Mouse (Mus musculus): ENCODE measurements at regions not wholly inside any gene's neighbourhood (a gene's known extent, or its start where the extent isn't known, plus 50 kb on each side); places are given as distances from the start of the nearest gene placed in this dataset.

DNA sequence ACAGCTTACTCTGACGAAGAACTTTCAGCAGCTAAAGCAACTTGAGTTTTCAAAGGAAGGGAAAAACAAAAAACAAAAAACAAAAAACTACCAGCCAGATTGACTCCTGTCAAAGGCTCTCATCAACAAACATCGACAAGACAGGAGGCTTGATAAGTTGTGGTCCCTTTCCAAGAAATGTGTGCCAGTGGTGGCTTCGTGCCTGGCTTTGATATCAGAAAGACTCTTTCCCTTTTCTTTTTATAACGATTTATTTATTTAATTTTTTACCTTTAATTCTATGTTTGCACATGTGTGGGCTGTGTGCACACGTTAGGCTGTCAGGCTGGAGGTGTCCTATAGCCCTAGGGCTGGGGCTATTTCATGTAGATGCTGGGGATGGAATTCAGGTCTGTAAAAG is 60.4 kb downstream of the Dact1 start:
- Histone ChIP-seq H3K9me3 (replicated peaks; ENCODE audit: control insufficient read depth, low read length, poor library complexity, severe bottlenecking) (no peaks in the 10 kb centered on the region), H3K36me3 (ENCODE audit: control insufficient read depth, insufficient read depth, low read length) (no peaks in the 10 kb centered on the region), H3K4me1 (ENCODE audit: control insufficient read depth, insufficient read depth, low read length) (peaks cover 5% of the 10 kb centered on the region; the same call in 1 of the 2 replicates), H3K27me3 (ENCODE audit: control insufficient read depth, insufficient read depth, low read depth, low read length) (no peaks in the 10 kb centered on the region), H3K4me3 (ENCODE audit: low read depth, low read length) (no peak overlapping the region), H3K4me2 (ENCODE audit: low read length) (no peak overlapping the region), H3K27ac (ENCODE audit: low read length) (no peak overlapping the region), H3K9ac (ENCODE audit: low read depth, low read length) (no peak overlapping the region)
- 71% methylated on average over 5 of the region's 5 CpGs for WGBS
- ATAC-seq, result no peak

DNA sequence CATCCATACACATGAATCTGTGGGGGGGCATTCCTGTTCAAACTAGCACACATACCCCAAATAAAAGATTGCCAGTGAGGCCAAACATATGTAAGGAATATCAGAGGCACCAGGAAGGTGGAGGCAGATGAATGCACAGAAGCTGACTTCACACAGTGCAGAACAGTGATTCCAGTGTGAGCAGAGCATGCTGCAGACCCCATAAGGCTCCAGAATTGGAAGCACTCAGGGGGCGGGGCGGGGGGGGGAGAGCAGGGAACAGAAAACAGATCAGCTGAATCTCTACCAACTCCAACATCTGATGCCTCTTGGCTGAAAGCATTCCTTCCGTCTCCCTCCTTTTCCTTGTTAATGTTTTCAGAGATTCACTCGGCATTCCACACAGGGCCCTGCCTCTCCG is 62.3 kb downstream of the Dact1 start:
- Histone ChIP-seq H3K4me1 (ENCODE audit: control insufficient read depth, insufficient read depth, low read length) (peaks cover 6% of the 10 kb centered on the region), H3K9ac (ENCODE audit: low read depth, low read length) (no peak overlapping the region), H3K4me2 (ENCODE audit: low read length) (no peak overlapping the region), H3K9me3 (replicated peaks; ENCODE audit: control insufficient read depth, low read length, poor library complexity, severe bottlenecking) (no peaks in the 10 kb centered on the region), H3K27me3 (ENCODE audit: control insufficient read depth, insufficient read depth, low read depth, low read length) (no peaks in the 10 kb centered on the region), H3K36me3 (ENCODE audit: control insufficient read depth, insufficient read depth, low read length) (no peaks in the 10 kb centered on the region), H3K4me3 (ENCODE audit: low read depth, low read length) (no peak overlapping the region), H3K27ac (ENCODE audit: low read length) (no peak overlapping the region)
- WGBS, result 69% methylated on average over 4 of the region's 5 CpGs
- ATAC-seq, result no peak

DNA sequence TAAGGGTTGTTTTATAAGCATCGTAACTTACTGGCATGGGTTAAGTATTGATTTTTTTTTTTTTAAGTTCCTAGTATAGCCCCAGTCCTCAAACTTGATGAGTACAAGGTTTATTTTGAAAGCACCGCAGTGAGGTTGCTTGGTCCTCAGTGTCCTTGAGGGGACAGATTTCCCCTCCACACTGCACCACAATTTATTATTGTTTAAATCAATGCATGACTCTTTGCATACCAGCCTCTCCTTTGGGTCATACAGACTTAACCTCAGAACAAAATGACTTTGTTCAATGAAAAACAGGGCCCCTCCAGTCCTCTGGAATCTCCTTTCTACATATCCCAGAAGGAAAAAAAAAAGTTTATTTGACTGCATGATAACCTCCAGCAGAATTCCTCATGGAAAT is 63.9 kb downstream of the Dact1 start:
- no peak for ATAC-seq
- Histone ChIP-seq H3K27ac (ENCODE audit: low read length) (no peak overlapping the region), H3K4me3 (ENCODE audit: low read depth, low read length) (no peak overlapping the region), H3K27me3 (ENCODE audit: control insufficient read depth, insufficient read depth, low read depth, low read length) (no peaks in the 10 kb centered on the region), H3K9ac (ENCODE audit: low read depth, low read length) (no peak overlapping the region), H3K36me3 (ENCODE audit: control insufficient read depth, insufficient read depth, low read length) (no peaks in the 10 kb centered on the region), H3K9me3 (replicated peaks; ENCODE audit: control insufficient read depth, low read length, poor library complexity, severe bottlenecking) (no peaks in the 10 kb centered on the region), H3K4me2 (ENCODE audit: low read length) (no peak overlapping the region), H3K4me1 (ENCODE audit: control insufficient read depth, insufficient read depth, low read length) (peaks cover 10% of the 10 kb centered on the region)
- WGBS, result 69% methylated on average over 2 of the region's 2 CpGs

DNA sequence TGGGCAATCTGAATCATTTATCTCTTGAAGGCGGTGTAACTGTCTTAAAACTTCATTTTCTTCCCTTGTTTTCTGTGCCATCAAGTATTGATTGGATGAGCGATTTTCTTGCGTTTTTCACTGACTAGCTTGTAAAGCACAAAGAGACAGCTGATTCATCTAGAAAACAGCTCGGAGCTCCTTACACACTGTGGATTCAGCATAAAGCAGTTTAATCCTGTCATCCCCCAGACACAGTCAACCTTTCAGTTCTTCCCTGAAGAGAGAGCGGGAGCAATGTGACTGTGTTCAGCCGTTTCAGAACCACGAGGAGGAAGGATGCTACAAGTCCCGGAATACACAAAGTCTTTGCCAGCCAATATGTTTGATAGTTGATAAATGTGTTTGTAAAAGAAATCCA is 66.8 kb downstream of the Dact1 start:
- no peak for ATAC-seq
- 36% methylated on average over 8 of the region's 8 CpGs for WGBS

DNA sequence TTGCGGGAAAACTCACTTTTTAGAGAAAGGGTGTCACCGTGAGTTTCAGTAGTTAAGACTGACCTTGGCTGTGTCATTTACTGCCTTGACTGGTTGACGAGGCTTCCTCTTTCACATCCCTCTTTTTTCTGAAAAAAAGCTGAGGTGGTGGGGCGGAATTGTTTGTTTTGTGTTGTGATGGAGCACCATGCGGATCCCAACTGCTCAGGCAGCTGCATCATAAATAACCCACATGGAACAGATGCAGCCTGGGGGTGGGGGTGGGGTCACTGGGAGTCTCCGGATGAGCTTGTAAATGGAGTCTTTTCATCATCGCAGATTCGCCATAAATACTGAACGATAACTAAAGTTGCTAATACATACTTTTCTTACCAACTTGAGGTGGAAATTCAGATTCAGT is 67.3 kb downstream of the Dact1 start:
- Histone ChIP-seq H3K4me2 (ENCODE audit: low read length) (peak overlapping the region; percentile 20; the same call in 1 of the 2 replicates), H3K27ac (ENCODE audit: low read length) (peak overlapping the region; percentile 35), H3K36me3 (ENCODE audit: control insufficient read depth, insufficient read depth, low read length) (no peaks in the 10 kb centered on the region), H3K9ac (ENCODE audit: low read depth, low read length) (no peak overlapping the region), H3K27me3 (ENCODE audit: control insufficient read depth, insufficient read depth, low read depth, low read length) (no peaks in the 10 kb centered on the region), H3K4me1 (ENCODE audit: control insufficient read depth, insufficient read depth, low read length) (peaks cover 7% of the 10 kb centered on the region; the same call in 1 of the 2 replicates), H3K4me3 (ENCODE audit: low read depth, low read length) (no peak overlapping the region), H3K9me3 (replicated peaks; ENCODE audit: control insufficient read depth, low read length, poor library complexity, severe bottlenecking) (no peaks in the 10 kb centered on the region)
- WGBS, result 62% methylated on average over 9 of the region's 9 CpGs
- ATAC-seq, result no peak

More for the DNA sequence above, 66.8 kb downstream of the Dact1 start:
- H3K9ac ChIP-seq (ENCODE audit: low read depth, low read length), result no peak overlapping the region
- H3K4me3 ChIP-seq (ENCODE audit: low read depth, low read length), result no peak overlapping the region
- H3K27me3 ChIP-seq (ENCODE audit: control insufficient read depth, insufficient read depth, low read depth, low read length), result no peaks in the 10 kb centered on the region
- peaks cover 7% of the 10 kb centered on the region; the same call in 1 of the 2 replicates for H3K4me1 ChIP-seq (ENCODE audit: control insufficient read depth, insufficient read depth, low read length)
- H3K36me3 ChIP-seq (ENCODE audit: control insufficient read depth, insufficient read depth, low read length), result no peaks in the 10 kb centered on the region
- no peaks in the 10 kb centered on the region for H3K9me3 ChIP-seq (replicated peaks; ENCODE audit: control insufficient read depth, low read length, poor library complexity, severe bottlenecking)
- peak overlapping the region; percentile 35 for H3K27ac ChIP-seq (ENCODE audit: low read length)
- H3K4me2 ChIP-seq (ENCODE audit: low read length), result peak overlapping the region; percentile 20; the same call in 1 of the 2 replicates

DNA sequence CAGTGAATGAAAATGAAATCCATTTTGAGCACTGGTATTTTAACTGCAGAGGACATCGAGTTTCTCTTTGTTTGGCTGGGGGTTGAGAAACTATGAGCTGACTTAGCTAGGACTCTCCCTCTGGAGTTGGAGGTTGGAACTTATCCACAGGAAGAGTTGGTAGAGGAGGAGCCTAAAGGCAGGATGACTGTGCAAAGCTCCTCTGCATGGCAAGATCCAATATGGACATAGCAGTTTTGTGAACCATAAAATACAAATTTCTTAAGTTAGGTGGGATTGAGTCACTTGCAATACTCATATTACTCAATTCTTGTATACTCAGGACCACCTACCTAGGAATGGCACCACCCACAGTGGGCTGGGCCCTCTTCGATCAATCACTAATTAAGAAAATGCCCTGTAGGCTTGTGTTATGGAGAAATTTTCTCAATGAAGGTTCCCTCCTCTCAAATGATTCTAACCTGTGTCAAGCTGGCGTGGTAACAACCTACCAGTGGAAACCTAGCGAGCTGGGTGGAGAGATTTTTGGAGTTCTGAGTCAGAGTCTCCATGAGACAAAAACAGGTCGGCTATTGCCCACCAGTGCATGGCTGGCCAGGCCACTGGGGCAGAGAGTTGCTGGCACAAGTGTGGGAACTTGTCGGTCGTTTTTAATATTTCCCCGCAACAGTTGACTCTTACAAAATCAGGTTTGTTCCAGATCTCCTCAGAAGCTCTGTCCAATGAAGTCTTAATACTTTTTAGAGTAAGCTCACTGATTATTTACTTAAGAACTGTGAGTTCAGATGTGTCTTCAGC is 70.1 kb downstream of the Dact1 start:
- Histone ChIP-seq H3K9me3 (replicated peaks; ENCODE audit: control insufficient read depth, low read length, poor library complexity, severe bottlenecking) (no peaks in the 10 kb centered on the region), H3K4me2 (ENCODE audit: low read length) (no peak overlapping the region), H3K36me3 (ENCODE audit: control insufficient read depth, insufficient read depth, low read length) (no peaks in the 10 kb centered on the region), H3K27ac (ENCODE audit: low read length) (no peak overlapping the region), H3K4me3 (ENCODE audit: low read depth, low read length) (no peak overlapping the region), H3K9ac (ENCODE audit: low read depth, low read length) (no peak overlapping the region), H3K4me1 (ENCODE audit: control insufficient read depth, insufficient read depth, low read length) (peaks cover 7% of the 10 kb centered on the region; the same call in 1 of the 2 replicates), H3K27me3 (ENCODE audit: control insufficient read depth, insufficient read depth, low read depth, low read length) (no peaks in the 10 kb centered on the region)
- no peak for ATAC-seq
- 96% methylated on average over 8 of the region's 8 CpGs for WGBS

DNA sequence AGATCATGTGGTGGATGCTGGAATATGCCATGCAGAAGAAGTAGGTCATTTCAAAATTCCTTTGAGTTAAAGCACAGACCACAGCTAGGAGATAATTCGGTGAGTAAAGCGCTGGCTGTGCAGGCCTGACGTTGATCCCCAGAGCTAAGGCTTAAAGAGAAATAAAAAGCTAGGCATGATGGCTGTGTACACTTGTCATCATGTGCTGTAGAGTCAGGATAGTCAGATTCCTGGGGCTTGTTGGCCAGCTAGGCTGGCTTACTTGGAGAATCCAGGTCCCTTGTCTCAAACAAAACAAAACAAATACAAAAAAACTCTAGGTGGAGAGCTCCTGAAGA is 70.7 kb downstream of the Dact1 start:
- WGBS, result 84% methylated on average over 3 of the region's 3 CpGs
- H3K4me3 ChIP-seq (ENCODE audit: low read depth, low read length), result no peak overlapping the region
- H3K4me1 ChIP-seq (ENCODE audit: control insufficient read depth, insufficient read depth, low read length), result peaks cover 7% of the 10 kb centered on the region; the same call in 1 of the 2 replicates
- H3K27me3 ChIP-seq (ENCODE audit: control insufficient read depth, insufficient read depth, low read depth, low read length), result no peaks in the 10 kb centered on the region
- no peak overlapping the region for H3K27ac ChIP-seq (ENCODE audit: low read length)
- no peaks in the 10 kb centered on the region for H3K9me3 ChIP-seq (replicated peaks; ENCODE audit: control insufficient read depth, low read length, poor library complexity, severe bottlenecking)
- H3K36me3 ChIP-seq (ENCODE audit: control insufficient read depth, insufficient read depth, low read length), result no peaks in the 10 kb centered on the region
- no peak overlapping the region for H3K4me2 ChIP-seq (ENCODE audit: low read length)
- H3K9ac ChIP-seq (ENCODE audit: low read depth, low read length), result no peak overlapping the region
- ATAC-seq, result no peak

DNA sequence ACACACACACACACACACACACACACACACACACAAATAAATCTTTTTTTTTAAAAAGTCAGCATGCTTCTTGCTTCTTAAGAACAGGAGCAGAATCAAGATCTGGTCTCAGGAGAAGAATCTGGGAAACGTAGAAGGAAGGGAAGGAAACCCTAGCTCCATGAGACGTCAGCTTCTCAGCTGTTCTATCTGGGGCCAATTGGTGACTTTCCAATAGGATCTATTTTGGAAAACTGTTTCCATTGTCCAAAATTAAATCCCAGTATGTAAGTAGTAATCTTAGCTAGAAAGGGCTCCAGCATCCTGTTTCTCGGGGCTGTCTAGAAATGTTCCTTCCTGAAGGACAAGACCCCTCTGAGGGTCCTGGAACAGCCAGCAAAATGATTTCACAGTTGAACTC is 76.6 kb downstream of the Dact1 start:
- Histone ChIP-seq H3K4me3 (ENCODE audit: low read depth, low read length) (no peak overlapping the region), H3K27ac (ENCODE audit: low read length) (no peak overlapping the region), H3K9ac (ENCODE audit: low read depth, low read length) (no peak overlapping the region), H3K4me1 (ENCODE audit: control insufficient read depth, insufficient read depth, low read length) (no peaks in the 10 kb centered on the region), H3K36me3 (ENCODE audit: control insufficient read depth, insufficient read depth, low read length) (no peaks in the 10 kb centered on the region), H3K9me3 (replicated peaks; ENCODE audit: control insufficient read depth, low read length, poor library complexity, severe bottlenecking) (no peaks in the 10 kb centered on the region), H3K4me2 (ENCODE audit: low read length) (no peak overlapping the region), H3K27me3 (ENCODE audit: control insufficient read depth, insufficient read depth, low read depth, low read length) (no peaks in the 10 kb centered on the region)
- WGBS, result 91% methylated on average over 3 of the region's 3 CpGs
- no peak for ATAC-seq

DNA sequence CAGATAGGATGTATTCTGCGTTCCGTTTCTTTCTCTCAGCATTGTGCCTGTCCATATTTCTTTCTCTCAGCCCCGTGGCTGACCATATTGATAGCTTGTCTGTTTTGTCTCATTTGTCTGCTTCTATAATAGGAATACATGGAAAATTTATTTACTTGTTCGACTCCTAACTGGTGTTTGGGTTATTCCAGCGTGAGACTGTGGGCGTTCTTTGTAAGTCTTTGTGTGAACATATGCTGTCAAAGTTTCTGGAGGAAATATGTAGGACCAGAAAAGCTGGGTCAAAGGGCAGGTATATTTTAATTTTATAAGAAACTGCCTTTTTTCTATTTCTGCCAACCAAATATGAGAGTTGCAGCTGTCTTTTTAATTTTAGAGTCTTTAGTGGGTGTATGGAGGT is 81.8 kb downstream of the Dact1 start:
- Histone ChIP-seq H3K27me3 (ENCODE audit: control insufficient read depth, insufficient read depth, low read depth, low read length) (no peaks in the 10 kb centered on the region), H3K27ac (ENCODE audit: low read length) (no peak overlapping the region), H3K36me3 (ENCODE audit: control insufficient read depth, insufficient read depth, low read length) (no peaks in the 10 kb centered on the region), H3K9ac (ENCODE audit: low read depth, low read length) (no peak overlapping the region), H3K9me3 (replicated peaks; ENCODE audit: control insufficient read depth, low read length, poor library complexity, severe bottlenecking) (no peaks in the 10 kb centered on the region), H3K4me2 (ENCODE audit: low read length) (no peak overlapping the region), H3K4me1 (ENCODE audit: control insufficient read depth, insufficient read depth, low read length) (no peaks in the 10 kb centered on the region), H3K4me3 (ENCODE audit: low read depth, low read length) (no peak overlapping the region)
- WGBS, result 85% methylated on average over 6 of the region's 6 CpGs
- no peak for ATAC-seq
